Mouse (Mus musculus) lung, postnatal 0 days (tissue): Measurements from ENCODE around the gene Mgll. TPM values are rescaled to one million over a fixed set of nuclear protein-coding genes. Genes with fewer than 3 reads are reported as not detected.

ENCODE experiments used
- ATAC-seq: fragments of 200-750 bp; cut with Nextera tagmentation; 2 replicates; pipeline ENCODE4 v1.8.0; 2017; ENCODE audit warnings: moderate library complexity
- DNase-seq: peaks from one replicate; pipeline ENCODE4 v3.0.0-alpha.2; 2016; ENCODE audit warnings: low spot score
- H3K27ac ChIP-seq: fragments of 300-500 bp; sonication (generic); 2 replicates; pipeline ENCODE4 v1.5.1; 2014; ENCODE audit warnings: antibody characterized with exemption, mild to moderate bottlenecking, low read length, mixed read lengths
- H3K27me3 ChIP-seq: fragments of 300-500 bp; sonication (generic); replicated peaks from 2 replicates; pipeline ENCODE4 v1.6.1; 2014; ENCODE audit warnings: low read length, mixed read lengths; ENCODE audit not compliant: insufficient read depth
- H3K36me3 ChIP-seq: fragments of 300-500 bp; sonication (generic); 2 replicates; pipeline ENCODE4 v1.6.1; 2014; ENCODE audit warnings: low read length, mixed read lengths; ENCODE audit not compliant: insufficient read depth
- H3K4me1 ChIP-seq: fragments of 300-500 bp; sonication (generic); 2 replicates; pipeline ENCODE4 v1.6.1; 2014; ENCODE audit warnings: antibody characterized with exemption, low read depth, low read length, mixed read lengths; ENCODE audit not compliant: insufficient read depth
- H3K4me2 ChIP-seq: fragments of 300-500 bp; sonication (generic); replicated peaks from 2 replicates; pipeline ENCODE4 v1.6.1; 2014; ENCODE audit warnings: low read depth, mild to moderate bottlenecking, low read length, moderate library complexity, mixed read lengths
- H3K4me3 ChIP-seq: fragments of 300-500 bp; sonication (generic); 2 replicates; pipeline ENCODE4 v1.5.1; 2014; ENCODE audit warnings: low read depth, low read length
- H3K9ac ChIP-seq: fragments of 300-500 bp; sonication (generic); replicated peaks from 2 replicates; pipeline ENCODE4 v1.6.1; 2014; ENCODE audit warnings: low read depth, mild to moderate bottlenecking
- H3K9me3 ChIP-seq: fragments of 300-500 bp; sonication (generic); 2 replicates; pipeline ENCODE4 v1.6.1; 2016; ENCODE audit warnings: low read length, mixed read lengths
- CTCF ChIP-seq: IDR thresholded peaks from 2 replicates; pipeline ENCODE4 v1.5.1; 2016; ENCODE audit warnings: antibody characterized with exemption, mild to moderate bottlenecking
- EP300 ChIP-seq: IDR thresholded peaks from 2 replicates; pipeline ENCODE4 v1.6.1; 2016; ENCODE audit warnings: antibody characterized with exemption, mild to moderate bottlenecking, control low read depth
- WGBS: fragments of 180-500 bp; shearing (Covaris S2); extraction: QIAGEN DNeasy Blood & Tissue Kit; methylation state at CpG from one replicate; pipeline ENCODE4 v1.1.7; 2014; 5-methylcytosine and 5-hydroxymethylcytosine counted together
- polyA plus RNA-seq: library from polyadenylated mRNA; unstranded; fragments of >200 nt; fragmentation: Nextera tagmentation; extraction: Ambion mirVana; gene quantifications from 2 replicates; pipeline ENCODE4 v1.2.1, GENCODE M21; 2015

Gene Mgll
- polyA plus RNA-seq, 1 experiment from 2014 or later: 123 TPM

DNA sequence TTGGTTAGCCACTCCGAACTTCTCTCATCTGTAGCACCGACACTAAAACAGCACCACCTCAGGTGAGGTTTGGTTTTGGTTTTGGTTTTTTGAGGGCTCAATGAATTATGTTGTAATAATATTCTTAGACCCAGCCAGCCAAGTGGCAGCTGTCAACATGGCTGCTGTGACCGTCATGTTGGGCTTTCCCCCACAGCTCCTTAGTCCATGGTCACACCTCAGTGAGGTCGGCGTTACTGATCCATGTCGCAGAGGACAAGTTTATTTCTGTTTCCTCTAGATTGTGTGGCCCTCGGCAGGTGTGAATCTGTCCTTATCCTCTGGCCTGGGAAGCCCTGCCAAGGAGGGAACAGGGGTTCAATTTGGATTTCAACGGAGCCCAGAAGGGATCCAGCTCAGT is 33.9 kb downstream of the Mgll start:
- TF ChIP-seq EP300 (no peak), CTCF (no peak)
- 62% methylated on average over 8 of the region's 8 CpGs for WGBS
- no peak for DNase-seq
- Histone ChIP-seq H3K9me3 (no peaks in the 10 kb centered on the region), H3K36me3 (no peaks in the 10 kb centered on the region), H3K4me1 (peaks cover 20% of the 10 kb centered on the region; the same call in 1 of the 2 replicates), H3K4me3 (no peak overlapping the region), H3K4me2 (no peak overlapping the region), H3K27ac (no peak overlapping the region), H3K27me3 (no peaks in the 10 kb centered on the region), H3K9ac (no peak overlapping the region)
- peak; percentile 3; the same call in 1 of the 2 replicates for ATAC-seq

- H3K4me1 ChIP-seq: peaks cover 20% of the 10 kb centered on the region; the same call in 1 of the 2 replicates
- H3K36me3 ChIP-seq: no peaks in the 10 kb centered on the region
- peak; percentile 78 for ATAC-seq
- peak overlapping the region; percentile 28 for H3K27ac ChIP-seq
- H3K27me3 ChIP-seq: no peaks in the 10 kb centered on the region
- H3K9me3 ChIP-seq: no peaks in the 10 kb centered on the region
- no peak overlapping the region for H3K4me3 ChIP-seq
- DNase-seq: peak; percentile 59
- H3K4me2 ChIP-seq: no peak overlapping the region
- TF ChIP-seq EP300 (peak; percentile 58; the same call in 1 of the 2 replicates), CTCF (peak; percentile 45)
- no peak overlapping the region for H3K9ac ChIP-seq
- 50% methylated on average over 10 of the region's 10 CpGs for WGBS
Observed at GRCm38 (mm10) chr6:88758568-88759522, 34.6 kb downstream of the Mgll start.

GRCm38 (mm10) chr6:88759793-88760453 is 35.7 kb downstream of the Mgll start:
- Histone ChIP-seq H3K9ac (no peak overlapping the region), H3K4me2 (no peak overlapping the region), H3K27ac (0 out of 2 replicates have a peak overlapping the region, but pooled peaks have one; percentile 28), H3K27me3 (no peaks in the 10 kb centered on the region), H3K9me3 (no peaks in the 10 kb centered on the region), H3K36me3 (no peaks in the 10 kb centered on the region), H3K4me1 (peaks cover 20% of the 10 kb centered on the region; the same call in 1 of the 2 replicates), H3K4me3 (no peak overlapping the region)
- WGBS: 36% methylated on average over 17 of the region's 17 CpGs
- peak; percentile 58 for ATAC-seq
- peak; percentile 77 for DNase-seq
- TF ChIP-seq CTCF (no peak), EP300 (no peak)

DNA sequence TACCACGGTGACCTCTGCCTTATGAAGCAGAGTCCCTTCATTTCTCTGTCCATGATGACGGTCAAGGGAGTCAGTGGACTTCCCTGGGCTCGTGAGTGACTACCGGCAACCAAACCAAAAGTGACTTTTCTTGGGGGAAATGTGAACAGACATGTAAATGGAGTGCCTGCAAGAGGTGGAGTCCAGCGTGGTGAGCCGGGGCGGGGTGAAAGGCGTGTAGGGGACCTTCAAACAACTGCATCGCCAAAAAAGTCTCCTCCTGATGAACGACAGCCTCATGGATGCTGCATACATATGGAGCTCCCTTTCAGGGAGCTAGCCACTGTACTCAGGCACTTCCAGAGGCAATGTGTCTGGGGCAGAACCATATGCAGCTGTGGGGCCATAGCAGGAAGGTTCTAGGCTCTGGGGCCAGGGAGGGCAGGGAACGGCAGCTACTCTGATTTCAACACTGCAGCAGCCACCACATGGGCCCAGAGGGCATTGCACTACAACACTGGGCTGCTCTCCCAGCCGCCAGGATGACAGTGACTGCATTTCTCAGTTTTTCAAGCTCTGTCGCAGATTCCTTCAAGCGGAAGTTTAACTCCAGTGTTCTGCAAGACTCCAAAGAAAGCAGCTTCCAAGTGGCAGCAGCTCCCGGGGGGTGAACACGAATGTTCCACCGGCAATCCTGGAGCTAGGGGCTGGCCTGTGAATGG is 36.9 kb downstream of the Mgll start:
- TF ChIP-seq CTCF: peak; percentile 51
- TF ChIP-seq EP300: no peak
- no peak for ATAC-seq
- Histone ChIP-seq H3K27me3 (no peaks in the 10 kb centered on the region), H3K36me3 (no peaks in the 10 kb centered on the region), H3K9me3 (no peaks in the 10 kb centered on the region), H3K27ac (0 out of 2 replicates have a peak overlapping the region, but pooled peaks have one; percentile 5), H3K4me2 (no peak overlapping the region), H3K4me1 (peaks cover 20% of the 10 kb centered on the region; the same call in 1 of the 2 replicates), H3K4me3 (no peak overlapping the region), H3K9ac (no peak overlapping the region)
- DNase-seq: peak; percentile 66
- 77% methylated on average over 17 of the region's 17 CpGs for WGBS

DNA sequence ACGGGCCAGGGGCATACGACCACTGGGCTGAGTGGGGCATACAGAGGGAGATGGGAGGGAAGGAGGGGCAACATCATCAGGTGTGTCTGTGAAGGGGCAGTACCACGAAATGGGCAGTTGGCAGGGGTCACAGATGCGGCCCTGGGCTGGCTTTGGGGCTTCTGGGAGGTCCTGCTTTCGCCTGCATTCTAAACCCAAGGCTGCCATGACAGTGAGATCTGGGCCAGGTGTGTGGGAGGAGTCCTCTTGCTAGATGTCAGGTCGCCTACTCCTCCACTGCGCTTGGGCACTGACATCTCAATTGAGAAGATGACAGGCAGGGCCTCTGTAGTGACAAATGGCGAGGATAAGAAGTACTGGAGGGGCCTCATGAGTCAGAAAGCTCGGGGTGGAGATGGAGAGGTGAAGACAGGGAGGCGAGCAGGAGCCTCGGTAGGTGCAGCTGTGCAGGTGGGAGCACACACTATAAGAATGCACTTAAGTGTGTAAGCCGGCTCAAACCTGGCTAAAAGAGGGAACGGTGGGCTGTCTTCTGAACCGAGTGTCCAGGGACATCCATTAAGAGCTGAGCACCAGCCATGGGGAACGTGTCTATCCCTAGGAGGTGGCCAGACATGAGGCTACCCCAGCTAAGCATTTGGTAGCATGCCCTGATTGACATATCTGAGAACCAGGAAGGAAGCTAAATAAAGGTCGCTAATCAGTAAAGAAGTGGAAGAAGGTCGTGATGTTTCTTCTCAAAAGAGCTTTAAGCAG is 37.6 kb downstream of the Mgll start:
- Histone ChIP-seq H3K27ac (no peak overlapping the region), H3K27me3 (no peaks in the 10 kb centered on the region), H3K4me1 (peaks cover 20% of the 10 kb centered on the region; the same call in 1 of the 2 replicates), H3K36me3 (no peaks in the 10 kb centered on the region), H3K4me3 (no peak overlapping the region), H3K9ac (no peak overlapping the region), H3K4me2 (no peak overlapping the region), H3K9me3 (no peaks in the 10 kb centered on the region)
- no peak for ATAC-seq
- 65% methylated on average over 17 of the region's 17 CpGs for WGBS
- no peak for TF ChIP-seq EP300
- no peak for TF ChIP-seq CTCF
- no peak for DNase-seq
